Mouse (Mus musculus) cerebellum, adult 2 months (tissue): Measurements from ENCODE around the gene Afp.

Experiments used
- CTCF ChIP-seq: fragments of 200-500 bp; IDR thresholded peaks from 2 replicates; pipeline ENCODE4 v1.5.1; 2011; ENCODE audit warnings: low read depth, mild to moderate bottlenecking, control low read depth, low read length, moderate library complexity, borderline replicate concordance; ENCODE audit not compliant: insufficient read depth
- POLR2A ChIP-seq: fragments of 200-500 bp; IDR thresholded peaks from 2 replicates; pipeline ENCODE4 v1.6.1; 2011; ENCODE audit warnings: low read length, control low read depth, borderline replicate concordance; ENCODE audit not compliant: insufficient read depth

DNA sequence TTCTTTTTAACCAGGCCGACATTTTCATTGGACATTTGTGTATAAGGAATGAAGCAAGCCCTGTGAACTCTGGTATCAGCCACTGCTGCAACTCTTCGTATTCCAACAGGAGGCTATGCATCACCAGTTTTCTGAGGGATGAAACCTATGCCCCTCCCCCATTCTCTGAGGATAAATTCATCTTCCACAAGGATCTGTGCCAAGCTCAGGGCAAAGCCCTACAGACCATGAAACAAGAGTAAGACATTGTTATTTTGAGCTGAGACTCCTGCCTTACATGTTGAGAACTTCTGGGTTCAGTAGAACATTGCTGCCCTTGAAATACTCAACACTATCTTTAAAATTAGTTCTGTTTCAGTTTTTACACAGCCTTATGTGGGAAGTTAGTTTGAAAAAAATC, 16.0 kb downstream of the Afp start:
- TF ChIP-seq CTCF (no peak), POLR2A (no peak)
